Mouse (Mus musculus): ENCODE measurements at regions not wholly inside any gene's neighbourhood (a gene's known extent, or its start where the extent isn't known, plus 50 kb on each side); places are given as distances from the start of the nearest gene placed in this dataset.

DNA sequence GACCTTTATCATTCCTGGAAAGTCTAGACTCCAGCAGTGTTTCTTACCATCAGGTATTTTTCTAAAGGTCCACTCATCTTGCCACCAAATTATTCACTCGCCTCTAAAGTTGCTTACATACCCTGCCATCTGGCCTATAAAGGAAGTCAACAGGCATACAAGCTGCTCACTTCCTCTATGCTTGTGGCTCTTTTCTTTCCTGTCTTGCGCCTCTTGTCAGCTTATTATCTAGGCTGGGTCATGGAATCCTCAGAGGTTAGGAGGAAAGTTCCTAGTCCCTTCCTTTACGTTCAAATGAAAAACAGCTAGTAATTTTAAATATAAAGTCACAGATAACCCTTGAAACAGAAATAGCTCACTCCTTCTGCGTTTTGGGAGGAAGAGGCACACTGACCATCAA is 97.9 kb downstream of the Lipi start:
- 57% methylated on average over 4 of the region's 4 CpGs for WGBS
- Histone ChIP-seq H3K36me3 (ENCODE audit: control insufficient read depth, insufficient read depth, low read length) (no peaks in the 10 kb centered on the region), H3K27me3 (ENCODE audit: control insufficient read depth, insufficient read depth, low read length) (no peaks in the 10 kb centered on the region), H3K4me3 (ENCODE audit: insufficient read depth, low read depth, low read length) (no peak overlapping the region), H3K9ac (ENCODE audit: low read depth, low read length) (no peak overlapping the region), H3K79me2 (ENCODE audit: control insufficient read depth, insufficient read depth, low read length) (no peaks in the 10 kb centered on the region), H3K27ac (replicated peaks; ENCODE audit: insufficient read depth, low read depth, low read length) (no peak overlapping the region), H3K4me1 (ENCODE audit: control insufficient read depth, insufficient read depth, low read length) (no peaks in the 10 kb centered on the region)
- no peak for DNase-seq (ENCODE audit: extremely low read depth, low read depth, low spot score)
- TF ChIP-seq CTCF (IDR thresholded peaks at IDR 0.05; ENCODE audit: low read depth, low read length) (no peak), POLR2A (IDR thresholded peaks at IDR 0.05; ENCODE audit: extremely low read depth, insufficient read depth, low read length) (no peak)

DNA sequence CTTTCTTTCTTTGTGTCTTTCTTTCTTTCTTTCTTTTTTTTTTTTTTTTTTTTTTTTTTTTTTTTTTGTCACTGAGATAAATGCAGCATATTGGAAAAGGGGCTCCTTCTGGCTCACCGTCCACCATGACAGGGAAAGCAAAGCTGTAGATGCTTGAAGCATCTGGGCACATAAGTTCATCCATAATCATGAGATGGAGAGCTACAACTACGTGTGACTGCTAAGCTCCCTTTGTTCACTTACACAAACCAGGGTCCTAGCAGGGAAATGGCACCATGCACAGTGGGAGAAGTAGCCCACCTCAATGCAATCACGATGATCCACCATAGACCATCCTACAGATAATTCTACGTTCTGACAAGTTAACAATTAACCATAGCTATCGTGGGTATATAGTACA is 102.0 kb downstream of the Lipi start:
- Histone ChIP-seq H3K79me2 (ENCODE audit: control insufficient read depth, insufficient read depth, low read length) (no peaks in the 10 kb centered on the region), H3K4me1 (ENCODE audit: control insufficient read depth, insufficient read depth, low read length) (no peaks in the 10 kb centered on the region), H3K27me3 (ENCODE audit: control insufficient read depth, insufficient read depth, low read length) (no peaks in the 10 kb centered on the region), H3K9ac (ENCODE audit: low read depth, low read length) (no peak overlapping the region), H3K4me3 (ENCODE audit: insufficient read depth, low read depth, low read length) (no peak overlapping the region), H3K27ac (replicated peaks; ENCODE audit: insufficient read depth, low read depth, low read length) (no peak overlapping the region), H3K36me3 (ENCODE audit: control insufficient read depth, insufficient read depth, low read length) (no peaks in the 10 kb centered on the region)
- DNase-seq (ENCODE audit: extremely low read depth, low read depth, low spot score) = no peak
- no peak for TF ChIP-seq POLR2A (IDR thresholded peaks at IDR 0.05; ENCODE audit: extremely low read depth, insufficient read depth, low read length)
- no peak for TF ChIP-seq CTCF (IDR thresholded peaks at IDR 0.05; ENCODE audit: low read depth, low read length)
- 69% methylated on average over 5 of the region's 5 CpGs for WGBS

GRCm38 (mm10) chr16:75465420-75465975 is 120.4 kb downstream of the Lipi start:
- no peak overlapping the region for H3K27ac ChIP-seq (replicated peaks; ENCODE audit: insufficient read depth, low read depth, low read length)
- H3K9ac ChIP-seq (ENCODE audit: low read depth, low read length) = no peak overlapping the region
- no peaks in the 10 kb centered on the region for H3K27me3 ChIP-seq (ENCODE audit: control insufficient read depth, insufficient read depth, low read length)
- WGBS = 77% methylated on average over 6 of the region's 6 CpGs
- H3K36me3 ChIP-seq (ENCODE audit: control insufficient read depth, insufficient read depth, low read length) = no peaks in the 10 kb centered on the region
- DNase-seq (ENCODE audit: extremely low read depth, low read depth, low spot score) = no peak
- no peaks in the 10 kb centered on the region for H3K79me2 ChIP-seq (ENCODE audit: control insufficient read depth, insufficient read depth, low read length)
- H3K4me1 ChIP-seq (ENCODE audit: control insufficient read depth, insufficient read depth, low read length) = no peaks in the 10 kb centered on the region
- no peak overlapping the region for H3K4me3 ChIP-seq (ENCODE audit: insufficient read depth, low read depth, low read length)
- TF ChIP-seq POLR2A (IDR thresholded peaks at IDR 0.05; ENCODE audit: extremely low read depth, insufficient read depth, low read length) (no peak), CTCF (IDR thresholded peaks at IDR 0.05; ENCODE audit: low read depth, low read length) (no peak)

GRCm38 (mm10) chr16:75462136-75462535 is 123.7 kb downstream of the Lipi start:
- TF ChIP-seq CTCF (IDR thresholded peaks at IDR 0.05; ENCODE audit: low read depth, low read length) = no peak
- no peak for TF ChIP-seq POLR2A (IDR thresholded peaks at IDR 0.05; ENCODE audit: extremely low read depth, insufficient read depth, low read length)
- H3K27ac ChIP-seq (replicated peaks; ENCODE audit: insufficient read depth, low read depth, low read length) = no peak overlapping the region
- no peak overlapping the region for H3K9ac ChIP-seq (ENCODE audit: low read depth, low read length)
- no peaks in the 10 kb centered on the region for H3K79me2 ChIP-seq (ENCODE audit: control insufficient read depth, insufficient read depth, low read length)
- no peaks in the 10 kb centered on the region for H3K27me3 ChIP-seq (ENCODE audit: control insufficient read depth, insufficient read depth, low read length)
- DNase-seq (ENCODE audit: extremely low read depth, low read depth, low spot score) = no peak
- H3K4me3 ChIP-seq (ENCODE audit: insufficient read depth, low read depth, low read length) = no peak overlapping the region
- no peaks in the 10 kb centered on the region for H3K4me1 ChIP-seq (ENCODE audit: control insufficient read depth, insufficient read depth, low read length)
- 81% methylated on average over 3 of the region's 3 CpGs for WGBS
- H3K36me3 ChIP-seq (ENCODE audit: control insufficient read depth, insufficient read depth, low read length) = no peaks in the 10 kb centered on the region

DNA sequence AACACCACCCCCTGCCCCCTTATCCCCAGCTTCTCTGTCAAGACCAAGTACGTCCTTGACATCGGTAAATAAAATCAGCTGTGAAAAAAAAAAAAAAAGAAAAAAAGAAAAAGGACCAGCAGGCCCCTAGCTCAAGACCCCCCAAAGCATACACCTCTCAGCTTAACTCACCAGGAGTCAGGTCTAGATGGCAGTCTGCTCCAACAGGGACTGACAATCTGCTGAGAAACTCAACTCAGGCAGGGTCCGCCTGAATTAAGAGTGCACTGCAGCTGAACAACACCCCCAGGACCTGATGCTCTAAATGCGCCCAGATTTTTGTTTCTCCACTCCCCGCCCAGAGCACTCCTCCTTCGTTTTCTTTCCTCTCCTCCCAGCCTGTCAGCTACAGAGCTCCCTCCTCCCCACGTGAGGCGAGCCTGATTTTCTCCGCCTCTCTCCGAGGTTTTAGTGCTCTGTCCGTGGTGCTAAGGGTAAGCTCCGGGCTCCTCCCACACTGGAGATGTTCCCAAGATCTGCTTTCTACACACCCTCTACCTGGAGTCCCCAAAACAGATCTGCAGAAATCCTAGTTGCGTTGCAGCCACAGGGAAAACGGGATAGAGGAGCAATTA is 138.9 kb downstream of the Lipi start:
- Histone ChIP-seq H3K79me2 (ENCODE audit: control insufficient read depth, insufficient read depth, low read length) (no peaks in the 10 kb centered on the region), H3K27ac (replicated peaks; ENCODE audit: insufficient read depth, low read depth, low read length) (no peak overlapping the region), H3K4me1 (ENCODE audit: control insufficient read depth, insufficient read depth, low read length) (no peaks in the 10 kb centered on the region), H3K4me3 (ENCODE audit: insufficient read depth, low read depth, low read length) (no peak overlapping the region), H3K36me3 (ENCODE audit: control insufficient read depth, insufficient read depth, low read length) (no peaks in the 10 kb centered on the region), H3K9ac (ENCODE audit: low read depth, low read length) (no peak overlapping the region), H3K27me3 (ENCODE audit: control insufficient read depth, insufficient read depth, low read length) (no peaks in the 10 kb centered on the region)
- TF ChIP-seq CTCF (IDR thresholded peaks at IDR 0.05; ENCODE audit: low read depth, low read length) (no peak), POLR2A (IDR thresholded peaks at IDR 0.05; ENCODE audit: extremely low read depth, insufficient read depth, low read length) (no peak)
- 5% methylated on average over 14 of the region's 14 CpGs for WGBS
- no peak for DNase-seq (ENCODE audit: extremely low read depth, low read depth, low spot score)

GRCm38 (mm10) chr16:75439296-75439695 is 146.6 kb downstream of the Lipi start:
- H3K27ac ChIP-seq (replicated peaks; ENCODE audit: insufficient read depth, low read depth, low read length) = no peak overlapping the region
- no peaks in the 10 kb centered on the region for H3K79me2 ChIP-seq (ENCODE audit: control insufficient read depth, insufficient read depth, low read length)
- no peaks in the 10 kb centered on the region for H3K27me3 ChIP-seq (ENCODE audit: control insufficient read depth, insufficient read depth, low read length)
- TF ChIP-seq CTCF (IDR thresholded peaks at IDR 0.05; ENCODE audit: low read depth, low read length) = no peak
- TF ChIP-seq POLR2A (IDR thresholded peaks at IDR 0.05; ENCODE audit: extremely low read depth, insufficient read depth, low read length) = no peak
- no peak overlapping the region for H3K9ac ChIP-seq (ENCODE audit: low read depth, low read length)
- H3K4me3 ChIP-seq (ENCODE audit: insufficient read depth, low read depth, low read length) = no peak overlapping the region
- 90% methylated on average over 3 of the region's 3 CpGs for WGBS
- no peaks in the 10 kb centered on the region for H3K36me3 ChIP-seq (ENCODE audit: control insufficient read depth, insufficient read depth, low read length)
- DNase-seq (ENCODE audit: extremely low read depth, low read depth, low spot score) = no peak
- H3K4me1 ChIP-seq (ENCODE audit: control insufficient read depth, insufficient read depth, low read length) = no peaks in the 10 kb centered on the region

All from liver, adult 2 months (tissue).